Mouse (Mus musculus) erythroblast, adult 5-6 weeks (primary cell): ENCODE results near the gene H2al1c. TPM values are rescaled to one million over a fixed set of nuclear protein-coding genes. Genes with fewer than 3 reads are reported as not detected.
"Not testable (repeated sequence)": the region's sequence is repeated elsewhere in the genome, so short reads cannot be mapped to it uniquely, and the experiment has no call there.

Source experiments
- ATAC-seq: replicated peaks from 2 replicates; pipeline ENCODE4 v1.8.0; 2016; ENCODE audit warnings: moderate number of reproducible peaks, mild to moderate bottlenecking, moderate TSS enrichment, inconsistent platforms; ENCODE audit not compliant: poor library complexity, low FRiP score, severe bottlenecking
- total RNA-seq, 2 experiments: library from RNA; stranded (forward) in 1 of 2; stranded (reverse) in 1 of 2; fragments of 150-400 nt in 1 of 2; fragments of 200-764, 138-1000 nt in 1 of 2; gene quantifications; 2 replicates each; pipeline versions ENCODE4 v1.2.3 to v1.2.4; 2015 to 2017; ENCODE audit warnings: low replicate concordance in 2 of 2

Gene H2al1c
- total RNA-seq (2015; ENCODE audit: low replicate concordance) (not detected in 2 replicates), total RNA-seq (2017; ENCODE audit: low replicate concordance) (not detected in 2 replicates)

- ATAC-seq: not testable (repeated sequence)
Observed at GRCm38 (mm10) chrX:11305355-11305754, at the start of gene H2al1c. TSS of gene H2al1c (plus strand) at chrX:11305655.

- no peak for ATAC-seq
Observed at GRCm38 (mm10) chrX:11264918-11265317, 40.5 kb upstream of the H2al1c start.

- no peak for ATAC-seq
Observed at GRCm38 (mm10) chrX:11267791-11268190, 37.7 kb upstream of the H2al1c start.

GRCm38 (mm10) chrX:11269074-11269473, 36.4 kb upstream of the H2al1c start:
- no peak for ATAC-seq

- ATAC-seq: no peak
Observed at GRCm38 (mm10) chrX:11273190-11273589, 32.3 kb upstream of the H2al1c start.

GRCm38 (mm10) chrX:11277083-11277482, 28.4 kb upstream of the H2al1c start:
- no peak for ATAC-seq

GRCm38 (mm10) chrX:11280741-11281140, 24.7 kb upstream of the H2al1c start:
- no peak for ATAC-seq

- ATAC-seq: no peak
Observed at GRCm38 (mm10) chrX:11288306-11288882, 17.1 kb upstream of the H2al1c start.

- ATAC-seq: no peak
Observed at GRCm38 (mm10) chrX:11289244-11289643, 16.2 kb upstream of the H2al1c start.

- ATAC-seq: not testable (repeated sequence)
Observed at GRCm38 (mm10) chrX:11298957-11299356, 6.5 kb upstream of the H2al1c start, which contains the start of gene H2al1a. TSS of gene H2al1a (plus strand) at chrX:11299257.

- not testable (repeated sequence) for ATAC-seq
Observed at GRCm38 (mm10) chrX:11302132-11302531, 3.3 kb upstream of the H2al1c start, which contains the start of gene H2al1b. TSS of gene H2al1b (plus strand) at chrX:11302432.

- ATAC-seq: not testable (repeated sequence)
Observed at GRCm38 (mm10) chrX:11308524-11308923, 3.1 kb downstream of the H2al1c start, which contains the start of gene H2al1d. TSS of gene H2al1d (plus strand) at chrX:11308824.

GRCm38 (mm10) chrX:11311634-11312033, 6.2 kb downstream of the H2al1c start, which contains the start of gene H2al1e:
TSS of gene H2al1e (plus strand) at chrX:11311934.
- ATAC-seq: not testable (repeated sequence)

GRCm38 (mm10) chrX:11314858-11315257, 9.4 kb downstream of the H2al1c start, which contains the start of gene H2al1f:
TSS of gene H2al1f (plus strand) at chrX:11315158.
- ATAC-seq: not testable (repeated sequence)

GRCm38 (mm10) chrX:11317956-11318355, 12.5 kb downstream of the H2al1c start, which contains the start of gene H2al1g:
TSS of gene H2al1g (plus strand) at chrX:11318256.
- not testable (repeated sequence) for ATAC-seq

- not testable (repeated sequence) for ATAC-seq
Observed at GRCm38 (mm10) chrX:11321192-11321591, 15.7 kb downstream of the H2al1c start, which contains the start of gene H2al1h. TSS of gene H2al1h (plus strand) at chrX:11321492.

GRCm38 (mm10) chrX:11324359-11324758, 18.9 kb downstream of the H2al1c start, which contains the start of gene H2al1i:
TSS of gene H2al1i (plus strand) at chrX:11324659.
- not testable (repeated sequence) for ATAC-seq

GRCm38 (mm10) chrX:11327522-11327921, 22.1 kb downstream of the H2al1c start, which contains the start of gene H2al1j:
TSS of gene H2al1j (plus strand) at chrX:11327822.
- not testable (repeated sequence) for ATAC-seq

- ATAC-seq: no peak
Observed at GRCm38 (mm10) chrX:11345762-11346161, 40.3 kb downstream of the H2al1c start.

- ATAC-seq: no peak
Observed at GRCm38 (mm10) chrX:11346756-11347155, 41.3 kb downstream of the H2al1c start.
